8 mouse cellular contexts compared by ENCODE assay signal in genomic region chr4:43266623-43267322, GRCm38 (mm10). TPM values are rescaled to one million over a fixed set of nuclear protein-coding genes. Genes with fewer than 3 reads are reported as not detected.
DNase-seq lines count a peak whose midpoint lies in the region; ATAC-seq and TF ChIP-seq lines count a peak whose summit lies in the region.

Atp8b5 (plus strand) TSS chr4:43267159.

- WGBS in forebrain, embryonic 11.5 days = 1% methylated on average over 19 of the region's 19 CpGs
- WGBS in heart, embryonic 16.5 days = 2% methylated on average over 19 of the region's 19 CpGs
- WGBS in liver, embryonic 14.5 days (ENCODE audit: insufficient replicate concordance) = 2% methylated on average over 19 of the region's 19 CpGs
- 2% methylated on average over 19 of the region's 19 CpGs for WGBS in neural tube, embryonic 12.5 days

- dilution Hi-C loops in CH12.LX (cut with MboI; ENCODE audit: extremely low pct_ligation_motif_present, extremely low pct_unique_long_range_greater_than_20kb, low sequenced_read_pairs) = no loop called here

- no peaks in the 10 kb centered on the region for H3K36me3 ChIP-seq in CH12.LX (replicated peaks in 1 of 2; ENCODE audit: control insufficient read depth in 1 of 2, insufficient read depth in 1 of 2, low read length in 1 of 2)
- H3K36me3 ChIP-seq in forebrain, embryonic 11.5 days (ENCODE audit: control insufficient read depth, insufficient read depth, low read length) = no peaks in the 10 kb centered on the region
- no peaks in the 10 kb centered on the region for H3K36me3 ChIP-seq in heart, embryonic 16.5 days (ENCODE audit: control insufficient read depth, insufficient read depth)
- H3K36me3 ChIP-seq in liver, embryonic 14.5 days (replicated peaks; ENCODE audit: control insufficient read depth, insufficient read depth, low read depth) = no peaks in the 10 kb centered on the region
- H3K36me3 ChIP-seq in neural tube, embryonic 12.5 days = 0 out of 2 replicates have a peak, but pooled peaks cover 6% of the 10 kb centered on the region
- no peaks in the 10 kb centered on the region for H3K36me3 ChIP-seq in testis, adult 2 months (ENCODE audit: control insufficient read depth, insufficient read depth, low read length)

- peak within 1 kb of the TSS; percentile 29; the same call in 1 of the 2 replicates for H3K9ac ChIP-seq in CH12.LX (ENCODE audit: insufficient read depth, low read depth)
- peak within 1 kb of the TSS; percentile 64 for H3K9ac ChIP-seq in forebrain, embryonic 11.5 days (ENCODE audit: low read length)
- peak within 1 kb of the TSS; percentile 68 for H3K9ac ChIP-seq in heart, embryonic 16.5 days (ENCODE audit: low read length)
- H3K9ac ChIP-seq in liver, embryonic 14.5 days (replicated peaks) = no peak within 1 kb of the TSS
- H3K9ac ChIP-seq in neural tube, embryonic 12.5 days = peak within 1 kb of the TSS; percentile 51; the same call in 1 of the 2 replicates

- peak; percentile 88 for DNase-seq in CH12.LX (ENCODE audit: extremely low read depth)
- DNase-seq in c-Kit-positive CD71-positive TER-119-positive erythroid progenitor cells, embryonic 14.5 days (ENCODE audit: low spot score) = peak; percentile 72
- peak; percentile 88 for DNase-seq in forebrain, embryonic 11.5 days (ENCODE audit: low spot score)
- peak; percentile 89 to 93 for DNase-seq in kidney, postnatal 36 days
- peak; percentile 36 to 44 (median 39) for DNase-seq in liver, embryonic 14.5 days (ENCODE audit: low read depth in 3 of 3, low spot score in 3 of 3)

- peak; percentile 77 for TF ChIP-seq RAD21 in CH12.LX (IDR thresholded peaks at IDR 0.05; ENCODE audit: low read depth, low read length)

- TF ChIP-seq EP300 in CH12.LX (IDR thresholded peaks at IDR 0.05; ENCODE audit: low read length) = no peak
- TF ChIP-seq EP300 in liver, embryonic 14.5 days (IDR thresholded peaks at IDR 0.05; ENCODE audit: low read depth) = no peak

- H3K27ac ChIP-seq in CH12.LX (ENCODE audit: insufficient read depth, low read depth) = no peak within 1 kb of the TSS
- H3K27ac ChIP-seq in forebrain, embryonic 11.5 days (ENCODE audit: low read depth, low read length) = no peak within 1 kb of the TSS
- no peak within 1 kb of the TSS for H3K27ac ChIP-seq in heart, embryonic 16.5 days (ENCODE audit: low read length)
- H3K27ac ChIP-seq in liver, embryonic 14.5 days = no peak within 1 kb of the TSS
- no peak within 1 kb of the TSS for H3K27ac ChIP-seq in neural tube, embryonic 12.5 days
- H3K27ac ChIP-seq in testis, adult 2 months (ENCODE audit: control insufficient read depth, insufficient read depth, low read depth, low read length) = peak within 1 kb of the TSS; percentile 27

- H3K9me3 ChIP-seq in CH12.LX (replicated peaks; ENCODE audit: low read length) = no peaks in the 10 kb centered on the region
- H3K9me3 ChIP-seq in forebrain, embryonic 11.5 days (ENCODE audit: control insufficient read depth, low read length) = no peaks in the 10 kb centered on the region
- H3K9me3 ChIP-seq in heart, embryonic 16.5 days (replicated peaks; ENCODE audit: control insufficient read depth, low read length) = no peaks in the 10 kb centered on the region
- no peaks in the 10 kb centered on the region for H3K9me3 ChIP-seq in liver, embryonic 14.5 days (ENCODE audit: control insufficient read depth, low read length)
- no peaks in the 10 kb centered on the region for H3K9me3 ChIP-seq in neural tube, embryonic 12.5 days

- H3K79me2 ChIP-seq in CH12.LX (replicated peaks; ENCODE audit: control insufficient read depth, extremely low read depth, insufficient read depth, poor library complexity, severe bottlenecking) = no peaks in the 10 kb centered on the region

- TF ChIP-seq CTCF in CH12.LX (conservative IDR thresholded peaks at IDR 0.05 in 1 of 2, IDR thresholded peaks at IDR 0.05 in 1 of 2; ENCODE audit: low read depth in 2 of 2, low read length in 2 of 2) = peak in 1 of 2 experiments; percentile 85; a peak in 2 of 4 replicates
- peak; percentile 59 for TF ChIP-seq CTCF in liver, embryonic 14.5 days (IDR thresholded peaks at IDR 0.05; ENCODE audit: low read depth)
- TF ChIP-seq CTCF in testis, adult 2 months (IDR thresholded peaks at IDR 0.05; ENCODE audit: control insufficient read depth, insufficient read depth, insufficient replicate concordance, low read depth, low read length) = 0 out of 2 replicates have a peak, but pooled peaks have one; percentile 25

- TF ChIP-seq POLR2A in CH12.LX (IDR thresholded peaks at IDR 0.05; ENCODE audit: low read depth, low read length) = peak; percentile 35; the same call in 1 of the 2 replicates
- TF ChIP-seq POLR2A in testis, adult 2 months (IDR thresholded peaks at IDR 0.05; ENCODE audit: control insufficient read depth, low read depth, low read length) = peak; percentile 81

- H3K4me1 ChIP-seq in CH12.LX (ENCODE audit: control insufficient read depth in 1 of 2, insufficient read depth in 2 of 2) = peaks cover 2 to 6% of the 10 kb centered on the region in 2 experiments; a peak in 2 of 4 replicates
- H3K4me1 ChIP-seq in forebrain, embryonic 11.5 days (replicated peaks; ENCODE audit: control insufficient read depth, insufficient read depth, low read length) = no peaks in the 10 kb centered on the region; the same call in 1 of the 2 replicates
- H3K4me1 ChIP-seq in heart, embryonic 16.5 days (ENCODE audit: control insufficient read depth, insufficient read depth, low read length) = peaks cover 6% of the 10 kb centered on the region; the same call in 1 of the 2 replicates
- H3K4me1 ChIP-seq in liver, embryonic 14.5 days (replicated peaks; ENCODE audit: control insufficient read depth in 2 of 2, insufficient read depth in 2 of 2, low read length in 1 of 2) = no peaks in the 10 kb centered on the region; a peak in 1 of 4 replicates
- peaks cover 3% of the 10 kb centered on the region; the same call in 1 of the 2 replicates for H3K4me1 ChIP-seq in neural tube, embryonic 12.5 days
- H3K4me1 ChIP-seq in testis, adult 2 months (ENCODE audit: control insufficient read depth, insufficient read depth, low read length) = peaks cover 4% of the 10 kb centered on the region

- peak within 1 kb of the TSS in 2 of 3 experiments; percentile 41 to 49 for H3K4me3 ChIP-seq in CH12.LX (replicated peaks in 1 of 3; ENCODE audit: low read depth in 2 of 3, low read length in 2 of 3, poor library complexity in 1 of 3)
- peak within 1 kb of the TSS; percentile 35 for H3K4me3 ChIP-seq in forebrain, embryonic 11.5 days (ENCODE audit: low read depth, low read length)
- H3K4me3 ChIP-seq in heart, embryonic 16.5 days (ENCODE audit: low read length) = peak within 1 kb of the TSS; percentile 52
- H3K4me3 ChIP-seq in liver, embryonic 14.5 days (ENCODE audit: insufficient read depth in 1 of 2, low read depth in 2 of 2, low read length in 2 of 2) = no peak within 1 kb of the TSS
- H3K4me3 ChIP-seq in neural tube, embryonic 12.5 days = peak within 1 kb of the TSS; percentile 28
- H3K4me3 ChIP-seq in testis, adult 2 months (ENCODE audit: control insufficient read depth, low read depth, low read length) = peak within 1 kb of the TSS; percentile 67

- H3K4me2 ChIP-seq in CH12.LX (ENCODE audit: insufficient read depth, low read depth, poor library complexity, severe bottlenecking) = peak within 1 kb of the TSS; percentile 51
- peak within 1 kb of the TSS; percentile 67 for H3K4me2 ChIP-seq in forebrain, embryonic 11.5 days (ENCODE audit: low read depth, low read length, severe bottlenecking)
- peak within 1 kb of the TSS; percentile 88 for H3K4me2 ChIP-seq in heart, embryonic 16.5 days (ENCODE audit: low read depth, low read length)
- H3K4me2 ChIP-seq in liver, embryonic 14.5 days (ENCODE audit: low read depth) = peak within 1 kb of the TSS; percentile 43
- peak within 1 kb of the TSS; percentile 76 for H3K4me2 ChIP-seq in neural tube, embryonic 12.5 days (replicated peaks)

- in situ Hi-C loops in CH12.LX (cut with MboI; ENCODE audit: low pct_ligation_motif_present, low pct_unique_long_range_greater_than_20kb, low sequenced_read_pairs) = no loop called here

- ATAC-seq in forebrain, embryonic 11.5 days (replicated peaks; ENCODE audit: low FRiP score) = peak; percentile 88
- peak; percentile 83 for ATAC-seq in heart, embryonic 16.5 days (replicated peaks; ENCODE audit: extremely low read depth, insufficient read depth, low FRiP score)
- no peak for ATAC-seq in liver, embryonic 14.5 days (ENCODE audit: insufficient read depth)
- ATAC-seq in neural tube, embryonic 12.5 days (ENCODE audit: low FRiP score, low read depth) = peak; percentile 77

- peaks cover 5% of the 10 kb centered on the region for H3K27me3 ChIP-seq in CH12.LX (replicated peaks)
- no peaks in the 10 kb centered on the region for H3K27me3 ChIP-seq in forebrain, embryonic 11.5 days (ENCODE audit: control insufficient read depth, insufficient read depth, low read length)
- no peaks in the 10 kb centered on the region for H3K27me3 ChIP-seq in heart, embryonic 16.5 days (ENCODE audit: control insufficient read depth, insufficient read depth, low read length)
- H3K27me3 ChIP-seq in liver, embryonic 14.5 days (ENCODE audit: control insufficient read depth, insufficient read depth, low read length) = no peaks in the 10 kb centered on the region
- no peaks in the 10 kb centered on the region for H3K27me3 ChIP-seq in neural tube, embryonic 12.5 days (replicated peaks)
- no peaks in the 10 kb centered on the region for H3K27me3 ChIP-seq in testis, adult 2 months (ENCODE audit: control insufficient read depth, insufficient read depth, low read length)

TF ChIP-seq in CH12.LX, 34 proteins besides CTCF, POLR2A, EP300 and RAD21 (continues in another document):
- TF ChIP-seq TCF12 (IDR thresholded peaks at IDR 0.05; ENCODE audit: low read depth, low read length) = 0 out of 2 replicates have a peak, but pooled peaks have one; percentile 31
- no peak for TF ChIP-seq USF1 (IDR thresholded peaks at IDR 0.05; ENCODE audit: low read depth, low read length)
- peak; percentile 55; the same call in 1 of the 2 replicates for TF ChIP-seq MEF2A (IDR thresholded peaks at IDR 0.05; ENCODE audit: borderline replicate concordance, low read depth, low read length)
- TF ChIP-seq NRF1 (IDR thresholded peaks at IDR 0.05; ENCODE audit: low read depth, low read length) = peak; percentile 80
- peak; percentile 32; the same call in 1 of the 2 replicates for TF ChIP-seq MXI1 (IDR thresholded peaks at IDR 0.05; ENCODE audit: low read depth, low read length)
- peak; percentile 62 for TF ChIP-seq SMC3 (IDR thresholded peaks at IDR 0.05; ENCODE audit: low read depth, low read length)

RNA-seq across cellular contexts. Expression of gene Atp8b5, which starts in this region (rescaled TPM):
- total RNA-seq in CH12.LX (2012; rRNA removed) (0.13 and 0.25 TPM in 2 replicates), CH12.LX (2014; rRNA removed) (0.34 and 0.54 TPM in 2 replicates)
- 0.90 and 1.3 TPM in 2 replicates for polyA plus RNA-seq in CH12.LX (2012; ENCODE audit: insufficient read length, low read depth)
- 0.20 and 0.60 TPM in 2 replicates for polyA plus RNA-seq in forebrain, embryonic 11.5 days (2014; fragmentation: Nextera tagmentation; extraction: Ambion mirVana)
- polyA plus RNA-seq in heart, embryonic 16.5 days (2015; fragmentation: Nextera tagmentation; extraction: Ambion mirVana) = 0.05 and 0.10 TPM in 2 replicates
- 0.05 and 0.06 TPM in 2 replicates for polyA plus RNA-seq in liver, embryonic 14.5 days (2012; rRNA removed)
- 0.06 TPM in 1 of 2 replicates, not detected in the other for polyA plus RNA-seq in liver, embryonic 14.5 days (2014; fragmentation: Nextera tagmentation; extraction: Ambion mirVana)
- polyA plus RNA-seq in neural tube, embryonic 12.5 days (2016; fragmentation: Nextera tagmentation; extraction: Ambion mirVana) = 0.08 and 0.10 TPM in 2 replicates
- 23.5 and 27.9 TPM in 2 replicates for polyA plus RNA-seq in testis, adult 2 months (2012; rRNA removed)

Comparison
In these comparisons a context has a peak if more than half of its experiments do, and no peak if none do; other contexts are left out.
1. RNA of gene Atp8b5 (polyA plus RNA-seq): 23.5 to 27.9 TPM in testis, adult 2 months; 0.90 to 1.3 TPM in CH12.LX, 0.20 to 0.60 TPM in forebrain, embryonic 11.5 days, 0.08 to 0.10 TPM in neural tube, embryonic 12.5 days, 0.05 to 0.06 TPM in liver, embryonic 14.5 days and 0.05 to 0.10 TPM in heart, embryonic 16.5 days; every median in the first group is over 10 times any median in the second.
2. Peak in DNase-seq, ATAC-seq, H3K4me3 ChIP-seq, H3K9ac ChIP-seq and H3K4me2 ChIP-seq in forebrain, embryonic 11.5 days; RNA of the gene not detected or under 1 TPM.
3. Peak in ATAC-seq, H3K4me3 ChIP-seq, H3K9ac ChIP-seq and H3K4me2 ChIP-seq in heart, embryonic 16.5 days; RNA of the gene not detected or under 1 TPM.
4. Peak in DNase-seq and H3K4me2 ChIP-seq in liver, embryonic 14.5 days; RNA of the gene not detected or under 1 TPM.
5. Peak in ATAC-seq, H3K4me3 ChIP-seq, H3K9ac ChIP-seq and H3K4me2 ChIP-seq in neural tube, embryonic 12.5 days; RNA of the gene not detected or under 1 TPM.
6. DNase-seq: peak in every context shown above with its lines; median percentile 91 in kidney, postnatal 36 days; 88 in CH12.LX; 88 in forebrain, embryonic 11.5 days; 72 in c-Kit-positive CD71-positive TER-119-positive erythroid progenitor cells, embryonic 14.5 days; 39 in liver, embryonic 14.5 days.
7. H3K4me3 ChIP-seq: peak in CH12.LX (2 of 3) and testis, adult 2 months (single experiment); none in liver, embryonic 14.5 days (0 of 2).
8. Peak in every context shown above with its lines, with median percentiles within 50 percentile points of each other: H3K4me2 ChIP-seq.